Mouse (Mus musculus) gonadal fat pad, adult 2 months (tissue): ENCODE results near the gene Tmem37. TPM values are rescaled to one million over a fixed set of nuclear protein-coding genes. Genes with fewer than 3 reads are reported as not detected.

Source experiments
- DNase-seq: peaks from one replicate; pipeline ENCODE4 v3.0.0-alpha.2; 2012; ENCODE audit warnings: low read depth
- polyA plus RNA-seq: library from polyadenylated mRNA; depleted of rRNA; stranded (reverse); fragments of >200 nt; gene quantifications from 2 replicates; pipeline ENCODE4 v1.2.3, GENCODE M21; 2012

Gene Tmem37
- polyA plus RNA-seq, 1 experiment, result 64.2 TPM

DNA sequence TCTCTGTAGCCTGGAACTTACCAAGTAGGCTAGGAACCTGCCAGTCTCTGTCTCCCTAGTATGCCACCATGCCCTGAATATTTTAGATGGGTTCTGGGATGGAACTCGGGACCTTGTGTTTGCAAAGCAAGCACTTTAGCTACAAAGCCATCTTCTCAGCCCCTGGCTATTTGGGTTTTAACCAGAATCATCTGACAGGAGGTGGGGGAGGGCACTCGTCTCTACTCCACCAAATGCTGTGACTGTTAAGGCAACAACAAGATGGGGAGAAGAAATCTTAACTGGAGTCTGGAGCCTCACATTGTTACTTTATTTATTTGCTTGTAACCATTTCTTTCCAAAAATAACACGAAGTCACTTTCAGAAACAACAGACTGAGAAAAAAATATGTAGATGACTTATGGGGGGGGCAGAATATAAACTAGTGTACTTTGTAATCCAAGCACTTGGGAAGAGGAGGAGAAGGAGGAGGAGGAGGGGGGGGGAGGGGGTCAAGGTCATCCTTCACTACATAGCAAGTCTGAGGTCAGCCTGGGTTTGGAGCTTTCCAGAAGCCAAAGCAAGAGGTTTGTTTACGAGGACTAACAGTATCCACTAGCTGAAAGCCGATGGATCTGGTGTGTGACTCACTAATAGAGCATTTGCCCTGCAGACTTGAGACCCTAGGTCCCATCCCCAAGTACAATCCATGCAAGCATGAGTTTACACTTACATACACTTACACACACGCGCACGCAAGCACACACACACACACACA lies 16.0 kb downstream of the Tmem37 start:
- no peak for DNase-seq

- no peak for DNase-seq
Measured at GRCm38 (mm10) chr1:120057044-120057443, 16.8 kb downstream of the Tmem37 start.

DNA sequence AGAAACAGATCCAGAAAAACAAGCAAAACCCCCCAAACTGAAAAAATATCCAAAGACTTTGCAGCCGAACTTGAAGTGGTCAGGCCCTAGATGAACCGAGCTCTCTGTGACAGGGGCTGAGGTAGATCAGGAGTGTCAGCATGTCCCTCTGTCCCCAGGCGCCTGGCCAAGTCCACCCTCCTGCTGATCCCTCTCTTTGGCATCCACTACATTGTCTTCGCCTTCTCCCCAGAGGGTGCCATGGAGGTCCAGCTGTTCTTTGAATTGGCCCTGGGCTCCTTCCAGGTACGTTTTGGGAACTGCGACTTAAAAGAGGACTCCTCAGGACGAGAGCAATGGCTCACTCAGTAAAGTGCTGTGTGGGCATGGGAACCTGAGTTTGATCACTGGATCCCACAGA lies 17.6 kb downstream of the Tmem37 start:
- DNase-seq, result no peak

DNA sequence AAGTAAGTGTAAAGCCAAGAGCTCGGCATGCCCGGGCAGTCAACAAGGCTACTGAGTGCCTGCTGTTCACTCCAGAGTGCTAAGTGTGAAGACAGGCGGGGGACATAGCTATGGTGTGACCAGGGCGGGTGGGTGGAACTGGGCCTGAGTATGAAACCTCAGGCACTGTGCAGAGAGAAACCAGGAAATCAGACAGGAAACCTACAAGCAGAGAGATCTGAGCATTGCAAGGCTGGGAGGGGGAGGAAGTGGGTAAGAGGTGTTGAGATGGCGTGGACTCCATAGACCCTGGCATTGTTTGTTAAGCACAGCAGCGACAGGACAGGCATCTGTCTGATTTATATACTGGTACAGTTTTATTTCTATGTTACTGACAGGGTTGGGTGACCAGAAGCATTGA lies 18.4 kb downstream of the Tmem37 start:
- DNase-seq, result no peak

GRCm38 (mm10) chr1:120054997-120055396 lies 18.9 kb downstream of the Tmem37 start:
- no peak for DNase-seq

- DNase-seq, result no peak
Measured at GRCm38 (mm10) chr1:120051070-120051469, 22.8 kb downstream of the Tmem37 start.

GRCm38 (mm10) chr1:120047325-120047724 lies 26.5 kb downstream of the Tmem37 start:
- no peak for DNase-seq

GRCm38 (mm10) chr1:120044584-120044983 lies 29.3 kb downstream of the Tmem37 start:
- no peak for DNase-seq

GRCm38 (mm10) chr1:120042421-120042820 lies 31.5 kb downstream of the Tmem37 start:
- no peak for DNase-seq

DNA sequence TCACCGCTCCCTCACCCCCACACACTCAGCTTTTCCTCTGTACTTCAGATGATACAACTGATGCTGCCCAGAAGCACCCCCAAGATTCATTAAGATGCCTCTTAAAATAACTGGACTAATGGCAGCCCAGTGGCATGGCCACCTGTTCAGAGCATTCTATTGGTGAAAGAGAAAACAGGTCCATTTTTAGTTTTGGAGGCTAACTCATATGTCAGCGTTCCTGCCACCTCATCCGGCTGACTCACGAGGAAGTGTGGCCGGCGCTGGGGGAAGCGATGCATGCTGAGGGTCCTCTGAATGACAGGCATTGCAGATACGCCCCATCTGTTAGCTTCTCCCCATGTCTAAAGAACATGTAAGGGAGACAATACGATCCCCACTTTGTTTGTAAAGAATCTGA lies 35.3 kb downstream of the Tmem37 start:
- no peak for DNase-seq

- DNase-seq, result no peak
Measured at GRCm38 (mm10) chr1:120037021-120037683, 36.7 kb downstream of the Tmem37 start.

DNA sequence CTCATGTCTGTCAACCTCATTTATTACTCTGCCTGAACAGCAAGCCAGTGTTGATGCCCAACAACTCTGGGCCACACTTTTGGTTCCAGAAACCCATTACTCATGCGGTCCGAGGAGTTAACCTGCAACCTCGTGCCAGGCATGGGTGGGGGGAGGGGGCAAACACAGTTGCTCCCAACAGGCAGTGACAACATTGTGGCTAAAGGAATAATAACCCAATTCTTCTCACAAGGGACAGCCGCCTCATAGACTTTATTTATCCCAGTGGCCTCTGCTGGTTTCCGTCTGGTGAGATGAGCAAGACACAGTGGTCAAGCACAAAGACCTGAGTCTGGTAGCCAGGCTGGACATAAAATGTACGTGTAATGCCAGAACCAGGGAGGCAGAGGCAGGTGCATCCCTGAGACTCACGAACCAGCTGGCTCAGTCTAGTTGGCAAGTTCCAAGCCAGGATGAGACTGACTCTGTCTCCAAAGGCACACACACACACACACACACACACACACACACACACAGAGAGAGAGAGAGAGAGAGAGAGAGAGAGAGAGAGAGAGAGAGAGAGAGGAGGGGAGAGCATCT lies 38.3 kb downstream of the Tmem37 start:
- DNase-seq, result no peak

DNA sequence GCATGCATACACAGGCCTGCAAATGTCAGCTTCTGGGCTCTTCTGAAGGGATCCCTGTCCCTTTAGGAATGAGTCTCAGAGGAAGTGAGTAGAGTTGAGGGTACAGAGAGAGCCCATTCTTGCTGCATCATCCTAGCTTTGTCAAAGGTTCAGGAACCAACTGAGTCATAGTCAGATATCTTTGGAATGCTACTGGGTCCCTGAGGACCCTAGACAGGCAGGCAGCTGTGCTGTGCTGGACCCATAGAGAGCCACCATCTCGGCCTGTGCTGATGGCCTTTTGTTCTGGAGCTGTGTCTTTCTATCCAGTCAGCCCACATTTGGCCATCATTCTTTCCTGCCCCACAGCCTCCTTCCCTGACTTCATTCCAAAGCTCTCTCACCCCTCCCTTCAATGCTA lies 39.1 kb downstream of the Tmem37 start:
- no peak for DNase-seq

- DNase-seq, result no peak
Measured at GRCm38 (mm10) chr1:120033469-120033854, 40.4 kb downstream of the Tmem37 start.

- no peak for DNase-seq
Measured at GRCm38 (mm10) chr1:120032804-120033468, 40.9 kb downstream of the Tmem37 start.

- DNase-seq, result no peak
Measured at GRCm38 (mm10) chr1:120030474-120030873, 43.4 kb downstream of the Tmem37 start.

- no peak for DNase-seq
Measured at GRCm38 (mm10) chr1:120027693-120028092, 46.2 kb downstream of the Tmem37 start.

GRCm38 (mm10) chr1:120025050-120025439 lies 48.8 kb downstream of the Tmem37 start:
- DNase-seq, result no peak

GRCm38 (mm10) chr1:120024331-120025049 lies 49.4 kb downstream of the Tmem37 start:
- no peak for DNase-seq

- no peak for DNase-seq
Measured at GRCm38 (mm10) chr1:120021951-120022350, 51.9 kb downstream of the Tmem37 start.

DNA sequence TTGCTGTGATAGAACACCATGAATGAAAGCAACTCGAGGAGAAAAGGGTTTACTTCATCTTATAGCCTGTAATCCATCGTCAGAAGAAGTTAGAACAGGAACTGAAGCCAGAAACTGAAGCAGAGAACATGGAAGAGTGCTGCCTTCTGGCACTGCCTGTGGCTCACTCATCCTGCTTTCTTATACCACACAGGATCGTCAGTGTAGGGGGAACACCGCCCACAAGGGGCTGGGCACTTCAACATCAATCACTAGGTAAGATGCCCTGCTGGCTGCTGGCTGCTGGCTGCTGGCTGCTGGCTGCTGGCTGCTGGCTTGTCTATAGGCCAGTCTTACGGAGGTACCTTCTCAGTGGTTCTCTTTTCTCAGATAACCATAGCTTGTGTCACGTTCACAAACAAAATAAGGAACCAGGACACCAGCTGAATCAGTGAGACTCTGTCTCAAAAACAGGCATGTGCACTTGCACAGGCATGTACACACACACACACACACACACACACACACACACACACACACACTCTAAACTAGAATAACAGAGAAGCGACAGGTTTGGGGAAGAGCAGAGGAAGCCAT lies 53.5 kb downstream of the Tmem37 start:
- DNase-seq, result no peak

GRCm38 (mm10) chr1:120019428-120019827 lies 54.4 kb downstream of the Tmem37 start:
- no peak for DNase-seq
